Mouse (Mus musculus): ENCODE results near the gene Ebf1.

DNA sequence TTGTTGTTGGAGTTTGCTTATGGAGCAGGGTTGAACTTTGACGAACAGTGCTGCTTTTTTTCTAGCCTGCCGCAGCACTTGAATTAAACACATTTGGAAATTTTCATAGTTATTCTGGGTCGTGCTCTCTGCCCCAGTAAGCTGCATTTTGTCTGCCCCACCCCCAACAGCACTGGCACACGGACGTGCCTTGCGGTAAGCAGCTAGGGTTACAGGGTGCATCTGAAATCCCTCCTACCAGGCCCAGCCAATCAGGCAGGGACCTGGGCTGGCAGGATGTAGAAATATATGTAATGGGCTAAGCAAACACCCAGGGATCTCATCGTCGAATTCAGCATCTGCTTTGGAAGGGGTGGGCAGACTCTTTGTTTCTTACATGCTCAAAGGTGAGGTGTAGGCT lies 307.8 kb downstream of the Ebf1 start:
- TF ChIP-seq POLR2A (IDR thresholded peaks at IDR 0.05; ENCODE audit: low read depth, low read length) (no peak), CTCF (IDR thresholded peaks at IDR 0.05; ENCODE audit: extremely low read depth, insufficient read depth, insufficient read length, insufficient replicate concordance) (no peak)
